Comparison of ENCODE assay signal across 12 mouse cellular contexts in the genomic region with DNA sequence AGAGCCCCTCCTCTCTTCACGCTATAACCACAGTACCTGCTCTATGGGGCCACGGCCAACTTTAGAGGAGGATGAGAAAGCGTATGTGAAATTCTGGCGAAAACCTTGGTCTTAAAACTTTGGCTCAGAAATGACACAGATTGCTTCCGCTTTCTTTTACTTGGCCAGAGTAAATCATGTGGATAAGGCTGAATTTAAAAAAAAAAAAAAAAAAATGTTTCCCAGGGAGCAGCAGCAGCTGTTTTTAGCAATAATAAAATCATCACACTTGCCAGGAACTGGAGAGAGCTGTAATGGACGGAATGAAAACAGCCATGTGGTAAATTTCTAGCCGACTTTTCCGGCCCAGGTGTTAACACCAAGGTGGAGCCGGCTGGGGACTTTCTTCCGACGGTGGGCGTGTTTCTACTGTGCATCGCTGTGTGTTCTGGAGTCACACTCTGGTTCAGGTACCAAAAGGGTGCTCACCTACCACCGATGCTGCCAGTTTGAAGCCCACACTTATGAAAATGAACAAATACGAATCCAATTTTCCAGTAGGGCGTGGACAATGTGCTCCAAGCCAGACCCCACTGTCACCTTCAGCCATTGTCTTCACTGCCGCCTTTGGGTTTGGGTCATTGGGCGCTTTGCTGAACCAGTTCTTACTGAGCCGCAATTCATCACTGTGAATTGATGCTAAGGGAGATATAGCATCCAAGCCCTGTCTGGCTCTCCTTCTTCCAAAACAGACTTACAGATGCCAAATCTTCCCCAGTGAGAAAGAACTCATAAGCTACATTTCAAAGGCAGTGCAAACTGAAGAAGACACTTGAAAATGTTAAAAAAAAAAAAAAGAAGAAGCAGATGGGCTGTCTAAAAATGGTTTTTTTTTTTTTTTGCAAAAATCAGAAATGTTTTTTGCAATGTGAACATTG.
DNase-seq lines count a peak whose midpoint lies in the region; ATAC-seq and TF ChIP-seq lines count a peak whose summit lies in the region.
"Had no signal": no experiment of that assay in that cellular context is flagged by ENCODE, and none has a peak within 500 bp of the region (broad histone marks: within the 10 kb centered on the region; RNA-seq: fewer than 3 reads in every experiment).

No protein-coding gene starts in this region.

- H3K27ac ChIP-seq in left cerebral cortex, adult 2 months = peak overlapping the region; percentile 87
- peak overlapping the region; percentile 57; the same call in 1 of the 2 replicates for H3K27ac ChIP-seq in forebrain, postnatal 0 days (ENCODE audit: low read depth, low read length)
- no peak overlapping the region for H3K27ac ChIP-seq in midbrain, embryonic 13.5 days
- H3K27ac ChIP-seq: neural tube, embryonic 13.5 days had no signal

- no peaks in the 10 kb centered on the region for H3K36me3 ChIP-seq in forebrain, postnatal 0 days (ENCODE audit: insufficient read depth)
- H3K36me3 ChIP-seq in midbrain, embryonic 13.5 days = no peaks in the 10 kb centered on the region
- H3K36me3 ChIP-seq: neural tube, embryonic 13.5 days had no signal

- WGBS in forebrain, postnatal 0 days = 48% methylated on average over 19 of the region's 19 CpGs
- 73% methylated on average over 19 of the region's 19 CpGs for WGBS in midbrain, embryonic 13.5 days

- H3K4me1 ChIP-seq in forebrain, postnatal 0 days (ENCODE audit: insufficient read depth) = peaks cover 12% of the 10 kb centered on the region; the same call in 1 of the 2 replicates
- H3K4me1 ChIP-seq in midbrain, embryonic 13.5 days (replicated peaks) = no peaks in the 10 kb centered on the region
- H3K4me1 ChIP-seq: megakaryocyte, embryonic 14.5 days had no signal

- intact Hi-C loops in left cerebral cortex, adult 2 months (cut with DNase I) = loop anchor here (1.0 to 2.0 kb wide), 2 partner anchors 62 to 125 kb away; no protein-coding TSS in a partner anchor

- 0 out of 2 replicates have a peak overlapping the region, but pooled peaks have one; percentile 5 for H3K4me3 ChIP-seq in left cerebral cortex, adult 2 months
- no peak overlapping the region for H3K4me3 ChIP-seq in forebrain, postnatal 0 days (ENCODE audit: low read depth, low read length)
- no peak overlapping the region for H3K4me3 ChIP-seq in midbrain, embryonic 13.5 days (replicated peaks)
- H3K4me3 ChIP-seq: megakaryocyte, embryonic 14.5 days; neural tube, embryonic 13.5 days had no signal

- H3K27me3 ChIP-seq in forebrain, postnatal 0 days (ENCODE audit: insufficient read depth, low read length) = no peaks in the 10 kb centered on the region
- no peaks in the 10 kb centered on the region for H3K27me3 ChIP-seq in midbrain, embryonic 13.5 days
- H3K27me3 ChIP-seq: megakaryocyte, embryonic 14.5 days; neural tube, embryonic 13.5 days; Patski had no signal

- no peaks in the 10 kb centered on the region for H3K9me3 ChIP-seq in forebrain, postnatal 0 days (ENCODE audit: low read length)
- no peaks in the 10 kb centered on the region for H3K9me3 ChIP-seq in midbrain, embryonic 13.5 days
- H3K9me3 ChIP-seq: neural tube, embryonic 13.5 days had no signal

- ATAC-seq in frontal cortex, adult (ENCODE audit: low TSS enrichment) = peak; percentile 78
- peak; percentile 76 for ATAC-seq in forebrain, postnatal 0 days
- no peak for ATAC-seq in midbrain, embryonic 13.5 days
- ATAC-seq: Patski had no signal

- H3K4me2 ChIP-seq in forebrain, postnatal 0 days (ENCODE audit: low read depth) = peak overlapping the region; percentile 19; the same call in 1 of the 2 replicates
- H3K4me2 ChIP-seq in midbrain, embryonic 13.5 days (replicated peaks) = no peak overlapping the region
- H3K4me2 ChIP-seq: neural tube, embryonic 13.5 days had no signal

- DNase-seq in frontal cortex, postnatal 14 days (ENCODE audit: low spot score in 2 of 2) = no peak
- no peak for DNase-seq in left cerebral cortex, adult 2 months (ENCODE audit: extremely low spot score in 1 of 2, low spot score in 2 of 2)
- DNase-seq in left cerebral cortex, adult 11 months (ENCODE audit: low spot score) = no peak
- peak; percentile 70 for DNase-seq in forebrain, postnatal 0 days
- peak; percentile 19 to 24 for DNase-seq in layer of hippocampus, postnatal 36 days
- DNase-seq in thymus, postnatal 14 days = no peak
- DNase-seq: gastrocnemius, postnatal 25 days had no signal

- TF ChIP-seq CTCF in left cerebral cortex, adult 2 months (IDR thresholded peaks at IDR 0.05) = no peak
- TF ChIP-seq CTCF in forebrain, postnatal 0 days (IDR thresholded peaks at IDR 0.05; ENCODE audit: low read depth) = no peak

- H3K9ac ChIP-seq in forebrain, postnatal 0 days = no peak overlapping the region
- H3K9ac ChIP-seq in midbrain, embryonic 13.5 days (replicated peaks) = no peak overlapping the region
- H3K9ac ChIP-seq: neural tube, embryonic 13.5 days had no signal

Comparison
In these comparisons a context has a peak if more than half of its experiments do, and no peak if none do; other contexts are left out.
1. DNase-seq: peak in forebrain, postnatal 0 days (single experiment) and layer of hippocampus, postnatal 36 days (2 of 2); none in frontal cortex, postnatal 14 days (0 of 2), left cerebral cortex, adult 2 months (0 of 2), left cerebral cortex, adult 11 months (single experiment) and thymus, postnatal 14 days (single experiment).